Mouse (Mus musculus) heart, postnatal 4 days (tissue): ENCODE data around the gene Ppp1r3g. TPM values are rescaled to one million over a fixed set of nuclear protein-coding genes. Genes with fewer than 3 reads are reported as not detected.
A peak's percentile ranks its signal among the peaks of the same experiment; 100 is the strongest.

Experiments
- DNase-seq: peaks from one replicate; pipeline ENCODE4 v3.0.0; 2021
- total RNA-seq, 2 experiments: library from RNA; stranded (reverse); gene quantifications; 2 replicates each; pipeline ENCODE4 v1.2.3; 2021

Ppp1r3g gene
- total RNA-seq, 2 experiments from 2014 or later, result 2.0 to 2.5 TPM

DNA sequence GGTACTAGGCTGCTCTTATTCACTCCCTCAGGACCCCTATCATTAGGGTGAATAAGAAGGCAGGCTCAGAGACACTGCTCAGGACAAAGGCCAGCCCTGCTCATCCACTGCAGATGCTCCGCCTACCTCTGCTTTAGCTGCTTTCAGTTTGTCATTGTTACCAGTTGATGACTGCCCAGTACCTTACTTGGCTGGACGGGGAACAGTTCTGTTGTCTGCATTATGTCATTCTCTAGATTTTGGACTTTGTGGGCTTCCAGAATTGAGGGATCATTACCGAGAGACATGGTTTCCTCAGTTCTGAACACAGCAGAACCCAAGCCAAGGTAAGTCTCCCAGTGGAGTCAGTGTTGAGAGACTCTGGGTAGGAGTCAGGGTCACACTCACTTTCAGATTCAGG is 36.6 kb downstream of the Ppp1r3g start:
- DNase-seq, result no peak

DNA sequence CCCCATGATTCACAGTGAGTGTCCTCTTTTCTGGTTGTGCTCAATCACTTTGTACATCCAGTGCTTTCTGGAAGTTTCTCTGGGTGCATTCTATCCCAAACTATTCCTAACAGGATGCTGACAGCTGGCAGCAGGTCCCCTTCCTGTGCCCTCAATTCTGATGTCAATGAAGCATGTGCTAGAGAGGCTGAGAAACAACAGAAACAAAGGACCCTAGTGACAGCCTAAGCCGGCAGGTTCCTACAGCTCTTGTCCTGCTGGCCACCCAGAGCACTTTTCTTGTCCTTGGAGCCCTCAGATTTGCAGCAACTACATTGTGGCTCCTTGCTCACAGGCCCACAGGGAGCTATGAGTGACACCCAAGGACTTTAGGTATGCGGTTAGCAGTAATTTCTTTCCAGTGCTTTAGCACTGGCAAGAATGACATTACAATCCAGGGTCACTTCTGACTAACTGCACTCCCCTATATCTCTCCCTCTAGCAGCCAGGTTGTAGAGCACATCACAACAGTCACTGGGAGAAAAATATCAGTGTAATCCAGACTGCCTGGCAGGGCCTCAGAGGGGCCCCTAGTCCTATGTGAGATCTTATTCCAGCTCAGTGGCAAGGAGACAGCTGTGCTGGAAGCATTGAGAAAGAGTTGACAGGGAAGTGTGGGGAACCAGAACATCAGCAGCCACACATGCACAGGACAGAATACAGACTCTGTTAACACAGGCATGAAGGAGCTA is 37.2 kb downstream of the Ppp1r3g start:
- no peak for DNase-seq

DNA sequence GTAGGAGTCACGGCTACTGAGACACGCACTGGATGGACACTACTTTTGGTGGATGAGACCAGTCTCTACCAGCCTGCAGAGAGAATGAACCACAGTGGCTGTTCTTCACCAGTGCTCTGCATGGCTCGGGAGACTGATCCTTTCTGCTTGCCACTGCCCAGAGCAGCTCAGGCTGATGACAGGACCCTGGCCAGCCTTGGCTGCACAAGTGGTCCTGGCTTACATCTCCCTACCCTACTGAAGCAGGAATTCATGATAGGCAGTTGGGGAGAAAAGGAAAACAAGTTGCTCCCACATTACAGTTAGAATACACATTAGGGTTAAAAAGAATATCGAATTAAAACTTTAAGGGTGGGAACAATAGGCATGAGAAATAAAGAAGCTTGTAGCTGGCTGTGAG is 39.0 kb downstream of the Ppp1r3g start:
- DNase-seq, result peak; percentile 64

DNA sequence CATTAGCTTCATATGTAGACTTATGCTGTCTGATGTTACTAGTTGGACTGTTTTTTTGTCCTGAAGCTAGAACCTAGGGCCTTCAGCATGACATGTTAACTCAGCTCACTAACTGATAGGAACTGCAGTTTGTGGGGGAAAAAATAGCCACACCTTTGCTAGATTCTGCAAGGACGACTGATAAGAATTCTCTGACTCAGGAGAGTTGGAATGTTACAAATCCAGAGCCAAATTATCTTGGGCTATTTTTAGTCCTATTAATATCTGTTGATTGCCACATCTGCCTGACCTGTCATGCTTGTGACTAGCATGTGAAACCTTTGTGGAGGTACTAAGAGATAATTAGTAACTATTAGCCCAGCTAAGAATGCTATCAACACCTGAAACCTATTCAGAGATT is 42.2 kb downstream of the Ppp1r3g start:
- DNase-seq, result no peak

- peak; percentile 34 for DNase-seq
Observed at GRCm38 (mm10) chr13:36009981-36010380, 51.3 kb downstream of the Ppp1r3g start.

DNA sequence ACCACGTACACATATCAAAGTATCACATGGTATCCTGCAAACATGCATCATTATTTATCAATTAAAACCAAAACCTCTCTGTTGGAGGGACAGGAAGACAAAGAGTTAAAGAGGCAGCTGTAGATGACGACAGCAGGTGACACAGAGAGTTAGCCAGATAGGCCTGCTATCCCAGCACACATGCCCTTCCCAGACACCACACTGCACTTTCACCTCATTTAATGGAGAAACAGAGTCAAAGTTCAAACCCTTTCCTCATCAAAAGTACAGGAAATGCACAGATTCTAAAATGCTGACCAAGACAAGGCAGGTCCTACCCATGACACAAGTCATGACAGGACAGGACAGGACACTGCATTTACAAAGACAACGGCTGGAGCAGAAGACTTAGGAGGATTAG is 57.0 kb downstream of the Ppp1r3g start:
- DNase-seq, result no peak

- peak; percentile 47 for DNase-seq
Observed at GRCm38 (mm10) chr13:36018017-36018416, 59.4 kb downstream of the Ppp1r3g start.

- DNase-seq, result peak; percentile 81
Observed at GRCm38 (mm10) chr13:36019309-36020274, 61.0 kb downstream of the Ppp1r3g start.

Other genes with a start within 250 kb of the Ppp1r3g start
- 10 to 100 TPM in 1 of 2 experiments, 1 to 10 TPM in 1; 4.3 to 11.1 TPM for gene Rpp40, start 52.5 kb upstream of the Ppp1r3g start, total RNA-seq
- 10 to 100 TPM; 68.5 to 71.0 TPM for gene Fars2, start 158.6 kb downstream of the Ppp1r3g start, total RNA-seq
- gene Lyrm4, start 158.7 kb downstream of the Ppp1r3g start, total RNA-seq, result 10 to 100 TPM; 15.9 to 17.9 TPM